Mouse (Mus musculus) thymus, postnatal 0 days (tissue): ENCODE data around the gene Pax6. TPM values are rescaled to one million over a fixed set of nuclear protein-coding genes. Genes with fewer than 3 reads are reported as not detected.

Experiments
- DNase-seq: peaks from one replicate; pipeline ENCODE4 v3.0.0-alpha.2; 2015; ENCODE audit warnings: low spot score
- polyA plus RNA-seq: library from polyadenylated mRNA; unstranded; fragments of >200 nt; fragmentation: Nextera tagmentation; extraction: Ambion mirVana; gene quantifications from 2 replicates; pipeline ENCODE4 v1.2.1, GENCODE M21; 2015

The Pax6 gene
- polyA plus RNA-seq, 1 experiment from 2014 or later, result not detected

DNA sequence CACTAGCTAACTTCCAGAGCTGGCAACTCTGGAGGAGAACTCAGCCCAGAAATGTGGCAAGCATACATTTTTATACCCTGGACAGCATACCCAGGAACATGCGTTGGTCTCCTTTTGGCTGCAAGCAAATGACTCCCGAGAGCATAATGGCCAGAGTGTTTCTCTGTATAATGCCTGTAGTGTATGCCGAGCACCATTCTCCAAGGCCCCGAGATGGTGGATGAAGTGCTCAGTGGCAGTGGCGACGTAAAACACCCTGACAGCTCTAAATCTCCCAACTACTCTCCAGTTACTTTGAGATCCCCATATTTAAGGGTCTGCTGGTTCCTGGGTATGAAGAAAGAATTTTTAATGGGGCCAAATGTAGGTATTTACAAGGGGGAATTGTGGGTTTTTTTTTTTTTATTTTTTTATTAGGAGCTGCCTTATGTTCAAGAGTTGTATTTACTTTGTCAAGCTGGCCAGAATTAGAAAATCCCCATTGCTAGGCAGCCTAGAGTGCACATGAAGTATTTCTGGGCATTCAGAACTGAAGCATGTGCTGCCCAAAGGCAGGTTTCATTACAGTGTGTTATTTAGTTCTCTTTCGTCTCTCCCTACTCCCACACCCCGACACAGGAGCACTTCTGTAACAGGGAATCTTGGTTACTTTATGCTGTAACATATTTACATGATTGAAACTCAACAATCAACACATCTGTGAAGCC is 46.9 kb downstream of the Pax6 start:
- no peak for DNase-seq

DNA sequence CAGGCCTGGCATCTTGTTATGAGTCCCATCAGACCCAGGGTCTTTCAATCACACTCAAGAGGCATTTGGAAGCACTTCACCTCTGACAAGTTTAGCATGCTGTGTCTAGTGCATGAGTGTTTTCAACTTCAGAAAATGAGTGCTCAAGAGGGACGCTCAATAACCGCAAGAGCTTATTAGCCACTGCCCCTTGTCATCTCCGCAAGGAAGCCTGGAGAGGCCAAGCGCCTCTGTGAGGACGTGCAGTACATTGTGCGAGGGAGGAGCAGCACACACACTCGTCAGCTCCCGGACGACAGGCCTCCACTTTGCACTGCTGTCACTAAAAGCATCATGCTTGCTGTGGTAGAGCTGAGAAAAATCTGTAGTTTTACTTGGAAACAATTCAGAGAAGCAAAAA is 58.0 kb downstream of the Pax6 start:
- DNase-seq, result no peak

DNA sequence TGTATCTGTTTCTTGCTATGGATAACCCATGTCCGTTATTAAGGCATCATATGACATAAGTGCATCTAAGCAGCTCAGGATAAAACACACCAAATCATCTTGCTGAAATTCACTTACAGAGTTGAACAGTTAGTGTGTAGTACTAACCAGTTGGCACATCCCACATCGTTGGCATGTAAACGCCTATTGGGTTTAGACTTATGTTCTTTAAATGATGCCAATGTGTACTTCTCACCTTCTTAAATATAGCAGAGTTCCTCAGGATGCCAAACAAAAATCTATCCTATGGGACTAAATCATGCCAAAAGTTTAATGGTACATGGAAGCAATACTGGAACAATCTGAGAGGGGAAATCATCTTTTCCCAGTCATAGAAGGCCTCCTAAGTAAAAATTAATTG is 62.0 kb downstream of the Pax6 start:
- no peak for DNase-seq

DNA sequence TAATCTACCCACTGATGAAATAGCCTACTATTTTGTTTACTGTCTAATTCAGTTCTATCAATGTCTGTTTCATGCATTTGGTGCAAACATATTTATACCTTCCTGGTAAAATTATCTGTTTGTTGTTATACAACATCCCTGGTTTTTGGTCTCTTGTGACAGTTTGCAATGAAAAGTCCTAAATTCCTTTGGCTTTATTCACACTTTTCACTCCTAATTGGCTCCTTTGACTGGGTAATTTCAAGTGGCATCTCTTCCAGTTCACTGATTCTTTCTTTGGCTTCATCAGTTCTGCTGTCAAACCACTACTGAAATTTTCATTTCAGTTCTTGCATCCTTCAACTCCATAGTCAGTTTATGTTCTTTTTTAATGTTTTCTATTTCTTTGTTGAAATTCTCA is 67.5 kb downstream of the Pax6 start:
- DNase-seq, result no peak

DNA sequence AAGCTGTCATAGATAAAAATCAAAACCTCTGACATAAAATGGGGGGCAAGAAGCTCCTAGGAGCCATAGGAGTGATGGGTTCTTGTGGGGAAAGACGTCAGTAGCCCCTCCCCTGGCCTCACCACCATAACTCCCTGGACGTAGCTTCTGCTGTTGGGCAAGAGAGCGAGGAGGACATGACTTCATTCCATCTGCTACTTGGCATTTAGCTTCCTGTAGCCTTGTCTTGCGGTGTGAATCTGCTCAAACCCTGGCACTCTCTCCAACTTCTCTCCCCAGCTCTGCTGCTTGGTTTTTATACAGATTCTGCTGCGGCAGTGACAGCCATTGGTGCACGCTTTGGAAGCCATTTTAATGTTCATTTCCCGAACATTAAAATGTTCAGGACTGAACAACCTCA is 78.2 kb downstream of the Pax6 start:
- no peak for DNase-seq

Other genes starting within 250 kb of the Pax6 start
- gene Elp4, start 235.7 kb downstream of the Pax6 start, polyA plus RNA-seq, result 27.2 and 29.0 TPM in 2 replicates
- 154 and 166 TPM in 2 replicates for gene Immp1l, start 235.7 kb downstream of the Pax6 start, polyA plus RNA-seq